Mouse (Mus musculus): ENCODE data around the gene Zfp37. TPM values are rescaled to one million over a fixed set of nuclear protein-coding genes. Genes with fewer than 3 reads are reported as not detected.

Zfp37 gene
- total RNA-seq (2023) = not detected

DNA sequence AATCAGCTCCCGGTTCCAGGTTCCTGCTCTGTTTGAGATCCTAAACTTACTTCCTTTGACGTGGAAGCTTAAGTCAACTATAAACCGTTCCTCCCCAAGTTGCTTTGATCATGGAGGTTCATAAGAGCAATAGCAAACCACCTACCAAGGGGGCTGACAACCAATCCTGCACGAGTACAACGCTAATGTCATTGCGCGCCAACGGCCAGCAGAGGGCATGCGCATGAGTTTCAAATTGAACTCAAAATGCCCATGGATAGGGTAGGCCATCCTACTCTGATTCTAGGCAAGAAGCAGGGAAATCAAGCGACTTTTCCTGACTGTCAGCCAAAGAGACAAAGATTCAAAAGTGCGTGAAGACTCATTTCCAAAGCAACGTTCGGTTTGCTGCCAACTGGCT is at the start of gene Zfp37:
TSS of gene Zfp37 (minus strand) at position 279 of the 400 bp plus-strand sequence.

DNA sequence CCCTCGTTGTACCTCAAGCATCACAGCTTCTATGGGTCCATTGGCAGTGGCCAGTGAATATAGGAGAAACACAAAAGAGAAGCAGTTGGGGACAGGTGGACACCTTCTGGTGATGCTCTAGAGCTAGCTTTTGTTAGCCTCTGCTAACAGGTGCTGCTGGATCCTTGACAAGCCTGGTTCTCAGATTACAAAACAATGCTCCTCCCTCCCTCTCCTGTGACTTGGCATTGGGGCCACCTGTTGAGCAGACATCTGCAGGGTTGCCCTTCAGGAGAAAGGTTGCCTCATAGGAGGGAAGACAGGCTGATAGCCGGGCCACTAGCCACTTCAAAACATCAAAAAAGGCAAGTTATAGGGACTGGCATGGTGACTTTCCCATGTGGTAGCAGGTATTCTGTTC is 31.4 kb upstream of the Zfp37 start, which contains the start of gene Slc31a2:
TSS of gene Slc31a2 (plus strand) at position 287 of the 400 bp plus-strand sequence.

DNA sequence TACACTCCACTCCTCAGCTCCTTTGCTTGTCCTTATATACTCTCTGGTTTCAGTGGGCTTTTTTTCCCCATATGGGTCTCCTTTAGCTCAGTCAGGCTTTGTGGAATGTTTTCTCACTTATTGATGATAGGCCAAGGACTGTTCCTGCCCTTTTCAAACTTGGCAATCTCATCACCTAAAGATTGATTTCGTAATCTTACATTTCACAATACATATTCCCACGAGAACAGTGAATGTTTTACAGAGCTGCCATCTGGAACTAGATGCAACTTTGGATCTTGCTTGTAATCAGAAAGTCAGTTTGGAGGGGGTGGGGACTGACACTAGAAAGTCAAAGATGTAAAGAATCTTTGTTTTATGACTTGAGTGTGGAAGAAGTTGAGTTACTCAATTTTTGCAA is 80.0 kb downstream of the Zfp37 start, which contains the start of gene Mup21:
TSS of gene Mup21 (minus strand) at position 53 of the 400 bp plus-strand sequence.

Other genes starting within 250 kb of the Zfp37 start
- not detected for gene Mup20, start 176.9 kb downstream of the Zfp37 start, total RNA-seq (2023)
- gene Mup3, start 143.7 kb downstream of the Zfp37 start, total RNA-seq (2023) = not detected
- not detected for gene Mup21, start 80.2 kb downstream of the Zfp37 start, total RNA-seq (2023)
- gene Slc31a2, start 31.5 kb upstream of the Zfp37 start, total RNA-seq (2023) = 10 to 100 TPM; 54.1 to 57.5 TPM
- 10 to 100 TPM; 79.1 to 90.5 TPM for gene Fkbp15, start 129.5 kb upstream of the Zfp37 start, total RNA-seq (2023)
- 10 to 100 TPM; 11.5 to 13.3 TPM for gene Slc31a1, start 129.7 kb upstream of the Zfp37 start, total RNA-seq (2023)
- 10 to 100 TPM; 38.3 to 41.6 TPM for gene Cdc26, start 177.6 kb upstream of the Zfp37 start, total RNA-seq (2023)
- gene Prpf4, start 177.8 kb upstream of the Zfp37 start, total RNA-seq (2023) = 1 to 10 TPM; 8.6 to 9.6 TPM
- not detected for gene Rnf183, start 204.2 kb upstream of the Zfp37 start, total RNA-seq (2023)
- gene Wdr31, start 239.8 kb upstream of the Zfp37 start, total RNA-seq (2023) = 1 to 10 TPM in 1 of 2 experiments, not detected in 1; 1.3 TPM
- not detected for gene Bspry, start 249.0 kb upstream of the Zfp37 start, total RNA-seq (2023)